Mouse (Mus musculus): Measurements from ENCODE around the gene Arl8b. TPM values are rescaled to one million over a fixed set of nuclear protein-coding genes. Genes with fewer than 3 reads are reported as not detected.

The Arl8b gene
- polyA plus RNA-seq, 2 experiments = 28.0 to 76.5 TPM

DNA sequence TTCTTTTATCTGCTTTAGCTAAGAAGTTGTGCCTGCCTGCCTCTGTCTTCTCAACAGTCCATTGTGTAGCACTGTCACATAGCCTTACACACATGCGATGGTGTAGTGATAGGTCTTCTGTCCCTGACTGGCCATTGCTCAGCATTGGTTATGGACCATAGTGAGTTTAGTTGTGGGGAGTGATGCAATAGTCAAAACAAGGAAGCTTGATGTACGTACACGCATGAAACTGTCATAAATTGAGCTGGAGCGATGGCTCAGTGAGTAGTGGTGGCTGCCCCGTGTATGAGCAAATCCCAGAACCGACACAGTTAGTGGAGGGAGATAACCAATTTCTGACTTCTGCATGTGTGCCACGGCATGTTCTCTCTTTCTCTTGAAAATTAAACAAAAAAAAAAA lies 31.6 kb upstream of the Arl8b start:
- no peak for ATAC-seq (ENCODE audit: low FRiP score, low read depth)
- no peak overlapping the region for H3K4me3 ChIP-seq (replicated peaks; ENCODE audit: low read length)
- no peaks in the 10 kb centered on the region for H3K9me3 ChIP-seq (ENCODE audit: control insufficient read depth, low read length)
- DNase-seq (ENCODE audit: low spot score) = no peak
- no peaks in the 10 kb centered on the region for H3K36me3 ChIP-seq (ENCODE audit: control insufficient read depth, insufficient read depth, low read length)
- WGBS = 93% methylated on average over 7 of the region's 7 CpGs
- TF ChIP-seq POLR2A (IDR thresholded peaks at IDR 0.05; ENCODE audit: borderline replicate concordance, extremely low read depth, insufficient read depth, insufficient read length) = no peak
- H3K27me3 ChIP-seq (ENCODE audit: control insufficient read depth, insufficient read depth, low read length) = no peaks in the 10 kb centered on the region
- no peak overlapping the region for H3K27ac ChIP-seq (replicated peaks; ENCODE audit: low read depth, low read length)
- H3K9ac ChIP-seq (ENCODE audit: low read depth, low read length, severe bottlenecking) = no peak overlapping the region
- no peak overlapping the region for H3K4me2 ChIP-seq (replicated peaks; ENCODE audit: low read depth, low read length, severe bottlenecking)
- H3K4me1 ChIP-seq (ENCODE audit: control insufficient read depth, insufficient read depth, low read length) = no peaks in the 10 kb centered on the region

GRCm38 (mm10) chr6:108752395-108752794 lies 30.5 kb upstream of the Arl8b start:
- Histone ChIP-seq H3K36me3 (ENCODE audit: control insufficient read depth, insufficient read depth, low read length) (no peaks in the 10 kb centered on the region), H3K4me3 (replicated peaks; ENCODE audit: low read length) (no peak overlapping the region), H3K9ac (ENCODE audit: low read depth, low read length, severe bottlenecking) (no peak overlapping the region), H3K27ac (replicated peaks; ENCODE audit: low read depth, low read length) (no peak overlapping the region), H3K4me1 (ENCODE audit: control insufficient read depth, insufficient read depth, low read length) (no peaks in the 10 kb centered on the region), H3K9me3 (ENCODE audit: control insufficient read depth, low read length) (no peaks in the 10 kb centered on the region), H3K27me3 (ENCODE audit: control insufficient read depth, insufficient read depth, low read length) (no peaks in the 10 kb centered on the region), H3K4me2 (replicated peaks; ENCODE audit: low read depth, low read length, severe bottlenecking) (no peak overlapping the region)
- WGBS = 43% methylated on average over 5 of the region's 5 CpGs
- DNase-seq (ENCODE audit: low spot score) (no peak), ATAC-seq (ENCODE audit: low FRiP score, low read depth) (no peak)
- TF ChIP-seq POLR2A (IDR thresholded peaks at IDR 0.05; ENCODE audit: borderline replicate concordance, extremely low read depth, insufficient read depth, insufficient read length) = no peak

GRCm38 (mm10) chr6:108753536-108753935 lies 29.4 kb upstream of the Arl8b start:
- no peak for ATAC-seq (ENCODE audit: low FRiP score, low read depth)

DNA sequence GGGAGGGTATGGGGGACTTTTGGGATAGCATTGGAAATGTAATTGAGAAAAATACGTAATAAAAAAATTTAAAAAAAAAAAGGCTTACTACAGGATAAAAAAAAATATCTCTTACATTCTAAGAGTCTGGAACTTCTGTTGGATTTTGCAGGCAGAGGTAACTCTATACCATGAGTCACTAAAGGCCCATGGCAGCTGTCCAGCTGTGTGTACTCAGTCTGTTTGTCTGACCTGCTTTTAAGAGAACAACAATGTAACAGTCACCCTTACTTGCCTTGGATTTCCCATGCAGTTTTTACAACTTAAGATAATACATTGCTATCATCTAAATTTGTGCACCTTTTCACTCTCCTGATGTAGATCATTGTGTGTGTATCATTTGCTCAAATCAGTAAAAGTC lies 28.5 kb upstream of the Arl8b start:
- H3K9ac ChIP-seq (ENCODE audit: low read depth, low read length, severe bottlenecking) = no peak overlapping the region
- no peak overlapping the region for H3K4me2 ChIP-seq (replicated peaks; ENCODE audit: low read depth, low read length, severe bottlenecking)
- TF ChIP-seq POLR2A (IDR thresholded peaks at IDR 0.05; ENCODE audit: borderline replicate concordance, extremely low read depth, insufficient read depth, insufficient read length) = no peak
- no peaks in the 10 kb centered on the region for H3K36me3 ChIP-seq (ENCODE audit: control insufficient read depth, insufficient read depth, low read length)
- H3K27me3 ChIP-seq (ENCODE audit: control insufficient read depth, insufficient read depth, low read length) = no peaks in the 10 kb centered on the region
- H3K27ac ChIP-seq (replicated peaks; ENCODE audit: low read depth, low read length) = no peak overlapping the region
- H3K9me3 ChIP-seq (ENCODE audit: control insufficient read depth, low read length) = no peaks in the 10 kb centered on the region
- no peak for DNase-seq (ENCODE audit: low spot score)
- H3K4me1 ChIP-seq (ENCODE audit: control insufficient read depth, insufficient read depth, low read length) = no peaks in the 10 kb centered on the region
- no peak for ATAC-seq (ENCODE audit: low FRiP score, low read depth)
- H3K4me3 ChIP-seq (replicated peaks; ENCODE audit: low read length) = no peak overlapping the region
- 58% methylated on average over 1 of the region's 1 CpGs for WGBS

More at GRCm38 (mm10) chr6:108753536-108753935, 29.4 kb upstream of the Arl8b start:
- no peak overlapping the region for H3K9ac ChIP-seq (ENCODE audit: low read depth, low read length, severe bottlenecking)
- no peak for TF ChIP-seq POLR2A (IDR thresholded peaks at IDR 0.05; ENCODE audit: borderline replicate concordance, extremely low read depth, insufficient read depth, insufficient read length)
- H3K27ac ChIP-seq (replicated peaks; ENCODE audit: low read depth, low read length) = no peak overlapping the region
- H3K36me3 ChIP-seq (ENCODE audit: control insufficient read depth, insufficient read depth, low read length) = no peaks in the 10 kb centered on the region
- H3K4me3 ChIP-seq (replicated peaks; ENCODE audit: low read length) = no peak overlapping the region
- DNase-seq (ENCODE audit: low spot score) = no peak
- WGBS = 89% methylated on average over 1 of the region's 1 CpGs
- no peaks in the 10 kb centered on the region for H3K4me1 ChIP-seq (ENCODE audit: control insufficient read depth, insufficient read depth, low read length)
- no peaks in the 10 kb centered on the region for H3K9me3 ChIP-seq (ENCODE audit: control insufficient read depth, low read length)
- H3K27me3 ChIP-seq (ENCODE audit: control insufficient read depth, insufficient read depth, low read length) = no peaks in the 10 kb centered on the region
- H3K4me2 ChIP-seq (replicated peaks; ENCODE audit: low read depth, low read length, severe bottlenecking) = no peak overlapping the region

DNA sequence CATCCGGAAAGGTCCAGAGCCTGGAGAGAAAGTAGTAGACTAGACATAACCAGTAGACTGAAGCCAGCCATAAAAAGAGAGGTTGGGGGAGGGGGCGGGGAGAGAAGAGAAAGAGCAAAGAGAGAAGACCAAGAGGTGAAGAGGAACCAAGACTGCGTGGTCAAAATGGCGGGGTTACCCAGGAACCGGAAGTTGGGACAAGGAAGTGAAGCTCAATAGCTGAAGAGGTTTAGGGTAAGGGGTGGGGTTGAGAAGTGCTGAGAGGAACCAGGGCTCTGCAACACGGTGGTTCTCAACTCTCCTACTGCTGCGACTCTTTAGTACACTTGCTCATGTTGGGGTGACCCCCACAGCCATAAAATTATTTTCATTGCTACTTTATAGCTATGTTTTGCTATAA lies 27.0 kb upstream of the Arl8b start:
- no peaks in the 10 kb centered on the region for H3K9me3 ChIP-seq (ENCODE audit: control insufficient read depth, low read length)
- H3K9ac ChIP-seq (ENCODE audit: low read depth, low read length, severe bottlenecking) = no peak overlapping the region
- no peak overlapping the region for H3K27ac ChIP-seq (replicated peaks; ENCODE audit: low read depth, low read length)
- no peaks in the 10 kb centered on the region for H3K27me3 ChIP-seq (ENCODE audit: control insufficient read depth, insufficient read depth, low read length)
- no peak for ATAC-seq (ENCODE audit: low FRiP score, low read depth)
- no peak for DNase-seq (ENCODE audit: low spot score)
- TF ChIP-seq POLR2A (IDR thresholded peaks at IDR 0.05; ENCODE audit: borderline replicate concordance, extremely low read depth, insufficient read depth, insufficient read length) = no peak
- H3K4me1 ChIP-seq (ENCODE audit: control insufficient read depth, insufficient read depth, low read length) = no peaks in the 10 kb centered on the region
- H3K36me3 ChIP-seq (ENCODE audit: control insufficient read depth, insufficient read depth, low read length) = no peaks in the 10 kb centered on the region
- H3K4me2 ChIP-seq (replicated peaks; ENCODE audit: low read depth, low read length, severe bottlenecking) = no peak overlapping the region
- H3K4me3 ChIP-seq (replicated peaks; ENCODE audit: low read length) = no peak overlapping the region
- 89% methylated on average over 7 of the region's 7 CpGs for WGBS
